Mouse (Mus musculus): Measurements from ENCODE around the gene Dennd4c.

DNA sequence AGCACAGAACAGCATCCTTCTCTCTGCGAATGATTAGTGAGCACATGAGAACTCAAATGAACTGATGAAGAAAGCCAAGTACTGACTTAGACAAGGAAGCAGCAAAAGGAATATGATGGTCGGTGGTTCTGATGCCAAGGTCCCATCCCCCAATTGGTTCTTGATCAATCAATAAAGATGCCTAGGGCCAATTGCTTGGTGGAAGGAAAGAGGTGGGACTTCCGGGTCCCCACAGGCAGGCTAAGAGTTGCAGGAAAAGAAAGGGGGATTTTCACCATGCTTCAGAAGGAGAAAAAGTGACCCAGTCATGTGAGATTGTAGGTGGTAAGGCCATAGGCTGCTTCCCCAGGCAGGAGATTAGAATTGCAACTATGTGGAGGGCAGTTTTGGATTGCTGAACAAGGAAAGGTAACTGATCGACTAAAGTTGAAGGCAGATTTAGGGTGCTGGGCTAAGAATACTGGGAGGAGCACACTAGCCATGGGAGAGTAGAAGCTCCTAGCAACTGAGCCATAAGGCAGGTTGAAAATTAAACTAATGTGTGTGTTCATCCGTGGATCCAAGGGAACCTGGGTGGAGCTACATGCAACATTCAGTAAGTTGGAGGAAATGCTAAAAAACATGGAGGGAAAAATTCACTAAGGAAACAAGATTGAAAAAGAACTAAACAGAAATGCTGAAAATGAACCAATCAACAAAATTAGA lies 49.0 kb upstream of the Dennd4c start:
- TF ChIP-seq CTCF (IDR thresholded peaks at IDR 0.05; ENCODE audit: low read depth, low read length) (no peak), TAL1 (conservative IDR thresholded peaks at IDR 0.05; ENCODE audit: low read depth, low read length) (no peak), GATA1 (IDR thresholded peaks at IDR 0.05; ENCODE audit: borderline replicate concordance, low read length) (no peak), POLR2AphosphoS5 (IDR thresholded peaks at IDR 0.05; ENCODE audit: insufficient replicate concordance, low read depth, low read length) (no peak), GATA2 (IDR thresholded peaks at IDR 0.05; ENCODE audit: borderline replicate concordance, low read depth, low read length) (no peak)

All from G1E (cell line).